27 mouse cellular contexts compared by ENCODE assay signal in genomic region chr12:99440022-99440421, GRCm38 (mm10).
DNase-seq lines count a peak whose midpoint lies in the region; ATAC-seq lines count a peak whose summit lies in the region.
"Had no signal": no experiment of that assay in that cellular context is flagged by ENCODE, and none has a peak within 500 bp of the region (broad histone marks: within the 10 kb centered on the region; RNA-seq: fewer than 3 reads in every experiment).

No protein-coding gene starts in this region.

- no peak for DNase-seq in liver, embryonic 13.5 days
- DNase-seq in adrenal gland, postnatal 4 days (ENCODE audit: low spot score in 2 of 2) = no peak
- no peak for DNase-seq in heart, adult 18-20 months
- no peak for DNase-seq in layer of hippocampus, adult 8-10 months (ENCODE audit: low spot score in 2 of 2)
- DNase-seq: adrenal gland, adult 2 months; adrenal gland, postnatal 36 days; cerebellum, adult 9-10 months; cerebellum, postnatal 36 days; heart, postnatal 14 days; kidney, adult 9 months; kidney, postnatal 10 days; lung, adult 2 months; lung, postnatal 10 days; midbrain, embryonic 14.5 days; thymus, adult 2 months; thymus, postnatal 36 days had no signal

- peak; percentile 86 for ATAC-seq in intestine, embryonic 16.5 days
- ATAC-seq in liver, embryonic 13.5 days (ENCODE audit: low read depth) = peak; percentile 49
- peak; percentile 84 for ATAC-seq in stomach, embryonic 14.5 days (ENCODE audit: insufficient number of reproducible peaks, insufficient read depth, low FRiP score, low read depth)
- no peak for ATAC-seq in forebrain, embryonic 13.5 days
- ATAC-seq: CD4-positive, CD25-positive, alpha-beta regulatory T cell, adult 4 months; forebrain, embryonic 16.5 days; inflammation-experienced regulatory T-cells, adult 6 months had no signal

- H3K4me2 ChIP-seq in intestine, embryonic 16.5 days (ENCODE audit: low read depth, low read length) = no peak overlapping the region
- no peak overlapping the region for H3K4me2 ChIP-seq in liver, embryonic 13.5 days
- H3K4me2 ChIP-seq in stomach, embryonic 14.5 days (replicated peaks; ENCODE audit: low read depth, low read length) = no peak overlapping the region
- H3K4me2 ChIP-seq in forebrain, embryonic 13.5 days = no peak overlapping the region
- H3K4me2 ChIP-seq: embryonic facial prominence, embryonic 12.5 days; hindbrain, embryonic 15.5 days; limb, embryonic 12.5 days had no signal

- no peak overlapping the region for H3K4me3 ChIP-seq in intestine, embryonic 16.5 days (ENCODE audit: low read length)
- H3K4me3 ChIP-seq in liver, embryonic 13.5 days (replicated peaks) = no peak overlapping the region
- H3K4me3 ChIP-seq in stomach, embryonic 14.5 days (ENCODE audit: low read depth, low read length) = no peak overlapping the region
- H3K4me3 ChIP-seq in forebrain, embryonic 13.5 days = no peak overlapping the region
- H3K4me3 ChIP-seq: embryonic facial prominence, embryonic 12.5 days; hindbrain, embryonic 10.5 days; hindbrain, embryonic 15.5 days; left cerebral cortex, adult 2 months; limb, embryonic 12.5 days had no signal

- H3K9me3 ChIP-seq in intestine, embryonic 16.5 days (ENCODE audit: control insufficient read depth, low read length) = no peaks in the 10 kb centered on the region
- H3K9me3 ChIP-seq in liver, embryonic 13.5 days (replicated peaks) = no peaks in the 10 kb centered on the region
- H3K9me3 ChIP-seq in stomach, embryonic 14.5 days (ENCODE audit: control insufficient read depth, low read depth, low read length) = no peaks in the 10 kb centered on the region
- H3K9me3 ChIP-seq in forebrain, embryonic 13.5 days (replicated peaks) = no peaks in the 10 kb centered on the region
- H3K9me3 ChIP-seq: embryonic facial prominence, embryonic 12.5 days; hindbrain, embryonic 10.5 days; hindbrain, embryonic 15.5 days; limb, embryonic 12.5 days had no signal

- H3K36me3 ChIP-seq in intestine, embryonic 16.5 days (ENCODE audit: control insufficient read depth, insufficient read depth, low read length) = no peaks in the 10 kb centered on the region
- H3K36me3 ChIP-seq in liver, embryonic 13.5 days = no peaks in the 10 kb centered on the region
- no peaks in the 10 kb centered on the region for H3K36me3 ChIP-seq in stomach, embryonic 14.5 days (ENCODE audit: control insufficient read depth, insufficient read depth, low read length)
- H3K36me3 ChIP-seq in forebrain, embryonic 13.5 days (ENCODE audit: poor library complexity, severe bottlenecking) = no peaks in the 10 kb centered on the region
- H3K36me3 ChIP-seq: embryonic facial prominence, embryonic 12.5 days; hindbrain, embryonic 10.5 days; hindbrain, embryonic 15.5 days; limb, embryonic 12.5 days had no signal

- WGBS in intestine, embryonic 16.5 days = 40% methylated on average over 3 of the region's 3 CpGs
- 72% methylated on average over 3 of the region's 3 CpGs for WGBS in liver, embryonic 13.5 days (ENCODE audit: insufficient replicate concordance)
- 52% methylated on average over 3 of the region's 3 CpGs for WGBS in stomach, embryonic 14.5 days
- WGBS in forebrain, embryonic 13.5 days = 66% methylated on average over 3 of the region's 3 CpGs

- no peaks in the 10 kb centered on the region for H3K27me3 ChIP-seq in intestine, embryonic 16.5 days (replicated peaks; ENCODE audit: control insufficient read depth, insufficient read depth, low read length)
- no peaks in the 10 kb centered on the region for H3K27me3 ChIP-seq in liver, embryonic 13.5 days
- H3K27me3 ChIP-seq in stomach, embryonic 14.5 days (ENCODE audit: control insufficient read depth, insufficient read depth, low read length) = no peaks in the 10 kb centered on the region
- no peaks in the 10 kb centered on the region for H3K27me3 ChIP-seq in forebrain, embryonic 13.5 days
- H3K27me3 ChIP-seq: embryonic facial prominence, embryonic 12.5 days; hindbrain, embryonic 15.5 days; limb, embryonic 12.5 days had no signal

- H3K4me1 ChIP-seq in intestine, embryonic 16.5 days (ENCODE audit: control insufficient read depth, insufficient read depth, low read length) = no peaks in the 10 kb centered on the region
- peaks cover 13% of the 10 kb centered on the region; the same call in 1 of the 2 replicates for H3K4me1 ChIP-seq in liver, embryonic 13.5 days (replicated peaks)
- no peaks in the 10 kb centered on the region for H3K4me1 ChIP-seq in stomach, embryonic 14.5 days (ENCODE audit: control insufficient read depth, insufficient read depth, low read length)
- no peaks in the 10 kb centered on the region for H3K4me1 ChIP-seq in forebrain, embryonic 13.5 days
- H3K4me1 ChIP-seq: hindbrain, embryonic 10.5 days; hindbrain, embryonic 15.5 days had no signal

- H3K27ac ChIP-seq in intestine, embryonic 16.5 days (ENCODE audit: low read length) = peak overlapping the region; percentile 31; the same call in 1 of the 2 replicates
- H3K27ac ChIP-seq in liver, embryonic 13.5 days = peak overlapping the region; percentile 78
- no peak overlapping the region for H3K27ac ChIP-seq in stomach, embryonic 14.5 days (ENCODE audit: low read length)
- H3K27ac ChIP-seq in forebrain, embryonic 13.5 days = no peak overlapping the region
- H3K27ac ChIP-seq: embryonic facial prominence, embryonic 12.5 days; hindbrain, embryonic 10.5 days; hindbrain, embryonic 15.5 days; left cerebral cortex, adult 2 months; limb, embryonic 12.5 days had no signal

- H3K9ac ChIP-seq in intestine, embryonic 16.5 days (ENCODE audit: low read depth, low read length) = no peak overlapping the region
- no peak overlapping the region for H3K9ac ChIP-seq in liver, embryonic 13.5 days
- H3K9ac ChIP-seq in stomach, embryonic 14.5 days (replicated peaks; ENCODE audit: low read depth, low read length) = no peak overlapping the region
- no peak overlapping the region for H3K9ac ChIP-seq in forebrain, embryonic 13.5 days
- H3K9ac ChIP-seq: embryonic facial prominence, embryonic 12.5 days; hindbrain, embryonic 15.5 days; limb, embryonic 12.5 days had no signal

Comparison
In these comparisons a context has a peak if more than half of its experiments do, and no peak if none do; other contexts are left out.
1. H3K27ac ChIP-seq: peak in intestine, embryonic 16.5 days (single experiment) and liver, embryonic 13.5 days (single experiment); none in stomach, embryonic 14.5 days (single experiment) and forebrain, embryonic 13.5 days (single experiment).